Mouse (Mus musculus) megakaryocyte, embryonic 14.5 days (primary cell): Measurements from ENCODE around the gene Spem1. TPM values are rescaled to one million over a fixed set of nuclear protein-coding genes. Genes with fewer than 3 reads are reported as not detected.

ENCODE experiments used
- H3K27me3 ChIP-seq: replicated peaks from 2 replicates; pipeline ENCODE3; 2012; ENCODE audit warnings: inconsistent platforms
- H3K36me3 ChIP-seq: replicated peaks from 2 replicates; pipeline ENCODE3; 2012; ENCODE audit warnings: low read length, inconsistent platforms, mixed read lengths
- H3K4me1 ChIP-seq: 2 replicates; pipeline ENCODE4 v1.6.1; 2012; ENCODE audit warnings: inconsistent platforms
- H3K4me3 ChIP-seq: replicated peaks from 2 replicates; pipeline ENCODE3; 2012; ENCODE audit warnings: moderate library complexity, mild to moderate bottlenecking, inconsistent platforms
- H3K9me3 ChIP-seq: 2 replicates; pipeline ENCODE4 v1.6.1; 2012; ENCODE audit warnings: inconsistent platforms
- FLI1 ChIP-seq: IDR thresholded peaks from 2 replicates; pipeline ENCODE4 v1.6.1; 2012; ENCODE audit warnings: low read length, inconsistent platforms, mixed read lengths
- GATA1 ChIP-seq: IDR thresholded peaks from 3 replicates; pipeline ENCODE4 v1.6.1; 2012; ENCODE audit warnings: mixed read lengths, low read length, inconsistent platforms, borderline replicate concordance
- polyA plus RNA-seq: library from polyadenylated mRNA; stranded (reverse); fragments of >175 nt; gene quantifications from 2 replicates; pipeline ENCODE4 v1.2.3, GENCODE M21; 2012; ENCODE audit warnings: low replicate concordance; ENCODE audit not compliant: insufficient read depth

The Spem1 gene
- polyA plus RNA-seq, 1 experiment, result not detected

DNA sequence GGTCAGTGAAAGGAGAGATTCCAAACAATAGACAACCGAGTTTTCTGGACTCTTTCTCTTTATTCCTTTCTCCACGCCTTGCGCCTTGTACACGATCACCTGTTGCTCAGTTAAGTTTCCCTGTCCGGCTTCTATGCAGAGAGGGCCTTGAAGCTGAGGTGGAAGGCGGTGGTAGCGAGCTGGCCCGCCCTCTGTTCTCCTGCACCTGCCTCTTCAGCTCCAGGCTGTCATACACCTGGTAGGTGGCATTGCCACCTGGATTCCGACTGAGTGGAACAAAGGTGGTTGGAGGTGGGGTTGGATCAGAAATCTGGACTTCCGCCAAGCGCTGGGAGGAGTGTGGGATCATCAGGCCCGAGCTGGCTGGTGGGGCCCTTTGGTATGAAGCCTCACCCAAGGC lies 5.5 kb downstream of the Spem1 start:
- Histone ChIP-seq H3K27me3 (peaks cover 64% of the 10 kb centered on the region), H3K36me3 (no peaks in the 10 kb centered on the region), H3K4me1 (peaks cover 8% of the 10 kb centered on the region; the same call in 1 of the 2 replicates), H3K4me3 (no peak overlapping the region), H3K9me3 (peaks cover 20% of the 10 kb centered on the region)
- no peak for TF ChIP-seq FLI1
- no peak for TF ChIP-seq GATA1

DNA sequence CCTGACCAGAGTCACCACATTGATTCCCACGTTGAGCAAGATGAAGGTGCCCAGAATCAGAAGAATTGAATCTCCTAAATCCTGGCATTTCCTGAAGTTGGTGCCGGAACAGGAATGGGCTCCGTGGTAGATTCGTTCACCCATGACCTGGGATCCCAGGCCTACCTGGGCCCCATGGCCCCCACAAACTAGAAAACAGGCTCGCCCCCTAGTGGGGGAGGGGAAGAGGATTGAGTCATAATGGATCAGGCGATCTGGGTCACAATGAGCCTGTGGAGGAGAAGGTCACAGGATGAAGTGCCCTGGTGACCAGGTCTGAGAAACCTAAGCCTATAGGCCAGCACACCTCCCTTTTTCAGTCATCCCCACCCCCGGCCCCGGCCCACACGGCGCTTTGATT lies 6.8 kb downstream of the Spem1 start, which contains the start of gene Gm39566:
Gm39566 (minus strand) TSS at position 144 of the 400 bp plus-strand sequence.
- peaks cover 3% of the 10 kb centered on the region; the same call in 1 of the 2 replicates for H3K4me1 ChIP-seq
- peaks cover 69% of the 10 kb centered on the region for H3K27me3 ChIP-seq
- H3K9me3 ChIP-seq, result peaks cover 26% of the 10 kb centered on the region
- no peak within 1 kb of the TSS for H3K4me3 ChIP-seq
- H3K36me3 ChIP-seq, result no peaks in the 10 kb centered on the region
- TF ChIP-seq FLI1 (no peak), GATA1 (no peak)

DNA sequence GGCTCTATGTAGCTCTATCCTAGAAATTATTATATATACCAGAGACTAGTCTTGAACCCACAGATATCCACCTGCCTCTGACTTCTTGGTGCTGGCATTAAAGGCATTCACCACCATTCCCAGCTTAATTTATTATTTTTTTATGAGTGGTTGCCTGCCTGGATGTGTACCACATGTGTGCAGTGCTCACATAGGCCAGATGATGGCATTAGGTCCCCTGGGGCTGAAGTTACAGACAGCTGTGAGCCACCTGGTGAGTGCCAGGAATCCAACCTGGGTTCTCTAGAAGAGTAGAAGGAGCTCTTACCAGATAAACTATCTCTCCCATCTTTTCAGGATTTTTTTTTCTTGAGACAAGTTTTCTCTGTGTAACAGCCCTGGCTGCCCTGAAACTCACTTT lies 11.7 kb downstream of the Spem1 start:
- Histone ChIP-seq H3K4me1 (no peaks in the 10 kb centered on the region), H3K27me3 (peaks cover 68% of the 10 kb centered on the region), H3K4me3 (no peak overlapping the region), H3K36me3 (no peaks in the 10 kb centered on the region), H3K9me3 (peaks cover 7% of the 10 kb centered on the region)
- no peak for TF ChIP-seq GATA1
- no peak for TF ChIP-seq FLI1

DNA sequence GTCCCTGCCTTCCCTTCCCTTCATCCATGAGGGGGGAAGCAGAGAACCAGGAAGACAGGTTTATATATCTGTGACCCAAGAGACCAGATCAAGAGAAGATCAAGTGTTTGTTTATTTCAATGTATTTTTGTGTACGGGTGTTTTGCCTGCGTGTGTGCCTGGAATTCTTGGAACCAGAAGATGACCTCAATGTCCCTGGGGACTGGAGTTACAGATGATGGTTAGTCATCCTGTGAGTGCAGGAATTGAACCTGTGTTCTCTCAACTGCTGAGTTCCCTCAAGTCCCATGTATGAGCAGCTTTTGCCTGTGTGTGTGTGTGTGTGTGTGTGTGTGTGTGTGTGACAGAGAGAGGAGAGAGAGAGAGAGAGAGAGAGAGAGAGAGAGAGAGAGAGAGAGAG lies 14.3 kb downstream of the Spem1 start:
- peaks cover 7% of the 10 kb centered on the region for H3K9me3 ChIP-seq
- TF ChIP-seq FLI1 (no peak), GATA1 (no peak)
- H3K4me1 ChIP-seq, result peaks cover 21% of the 10 kb centered on the region
- H3K4me3 ChIP-seq, result no peak overlapping the region
- peaks cover 69% of the 10 kb centered on the region for H3K27me3 ChIP-seq
- no peaks in the 10 kb centered on the region for H3K36me3 ChIP-seq

DNA sequence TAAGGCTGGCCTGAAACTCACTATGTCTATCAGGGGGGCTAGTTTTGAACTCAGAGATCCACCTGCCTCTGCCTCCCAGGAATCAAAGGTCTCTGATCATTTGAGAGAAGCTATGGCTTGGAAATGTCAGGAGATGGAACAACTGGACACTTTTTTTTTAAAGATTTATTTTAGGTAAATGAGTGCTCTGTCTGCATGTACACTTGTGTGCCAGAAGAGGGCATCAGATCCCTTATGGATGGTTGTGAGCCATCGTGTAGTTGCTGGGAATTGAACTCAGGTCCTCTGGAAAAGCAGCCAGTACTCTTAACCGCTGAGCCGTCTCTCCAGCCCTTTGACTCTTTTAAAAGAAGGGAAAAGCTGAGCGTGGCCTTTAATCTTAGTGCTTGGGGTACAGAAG lies 15.6 kb downstream of the Spem1 start:
- no peaks in the 10 kb centered on the region for H3K36me3 ChIP-seq
- H3K4me3 ChIP-seq, result no peak overlapping the region
- H3K9me3 ChIP-seq, result peaks cover 7% of the 10 kb centered on the region
- no peak for TF ChIP-seq FLI1
- peaks cover 78% of the 10 kb centered on the region for H3K27me3 ChIP-seq
- peaks cover 34% of the 10 kb centered on the region for H3K4me1 ChIP-seq

DNA sequence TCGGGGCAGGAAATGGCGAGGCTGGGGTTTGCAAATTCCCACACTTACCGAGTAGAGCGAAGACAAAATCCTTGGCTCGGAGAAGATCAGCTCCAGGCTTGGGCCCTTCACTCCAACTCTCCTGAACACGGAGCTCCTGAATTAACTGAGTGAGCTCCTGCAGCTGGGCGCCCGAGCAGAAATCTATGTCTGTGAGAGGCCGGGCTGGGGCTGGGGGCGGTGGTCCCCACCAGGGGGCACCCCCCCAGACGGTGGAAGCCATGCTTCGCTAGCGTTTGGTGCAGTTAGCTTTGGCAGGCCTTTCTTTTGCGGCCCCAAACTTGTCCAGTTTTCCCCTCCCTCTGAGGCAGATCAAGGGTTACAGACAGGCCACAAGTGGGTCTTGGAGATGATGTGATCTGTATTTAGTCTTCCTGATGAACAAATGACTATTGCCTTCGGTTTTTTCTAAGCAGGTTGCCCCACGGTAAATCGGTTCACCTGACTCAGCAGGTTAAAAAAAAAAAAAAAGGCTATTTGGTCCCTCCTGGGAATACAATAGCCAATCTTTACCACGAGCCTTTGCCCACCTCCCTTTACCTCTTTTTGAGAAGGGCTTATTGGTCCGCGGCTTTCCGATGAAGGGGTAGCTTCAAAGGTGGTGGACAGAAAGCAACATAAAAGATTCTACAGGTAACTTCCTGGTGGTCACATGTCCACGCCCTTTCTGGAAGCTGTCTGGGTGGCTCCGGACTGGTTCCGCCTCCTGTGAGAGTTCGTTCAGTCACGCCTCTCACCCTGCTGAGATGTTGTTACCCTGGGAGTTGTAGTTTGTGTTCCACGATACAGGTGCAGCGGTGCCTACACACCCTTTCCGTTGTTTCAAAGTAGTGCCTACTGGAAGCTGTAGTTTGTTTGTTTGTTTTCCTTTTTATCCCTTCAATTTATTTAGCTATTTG lies 16.7 kb downstream of the Spem1 start, which contains the start of gene Tmem102:
Tmem102 (minus strand) TSS at position 653 of the 938 bp plus-strand sequence.
- Histone ChIP-seq H3K4me1 (peaks cover 45% of the 10 kb centered on the region), H3K4me3 (no peak within 1 kb of the TSS), H3K36me3 (no peaks in the 10 kb centered on the region), H3K9me3 (peaks cover 2% of the 10 kb centered on the region), H3K27me3 (peaks cover 78% of the 10 kb centered on the region)
- TF ChIP-seq FLI1 (no peak), GATA1 (no peak)

DNA sequence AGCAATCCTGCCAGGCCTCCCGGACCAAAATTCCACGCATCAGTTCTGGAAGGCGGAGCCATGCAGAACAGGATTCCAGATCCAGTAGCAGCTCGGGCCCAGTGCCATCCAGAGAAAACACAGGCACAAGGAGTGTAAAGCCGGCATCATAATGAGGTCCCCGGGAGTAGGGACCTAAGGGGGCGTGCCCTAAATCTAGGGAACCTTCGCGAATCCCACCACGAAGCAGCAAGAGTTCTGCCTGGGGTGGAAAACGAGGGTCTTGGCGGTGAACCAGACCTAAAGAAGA lies 17.4 kb downstream of the Spem1 start:
- Histone ChIP-seq H3K4me1 (peaks cover 51% of the 10 kb centered on the region), H3K9me3 (peaks cover 2% of the 10 kb centered on the region; the same call in 1 of the 2 replicates), H3K36me3 (no peaks in the 10 kb centered on the region), H3K4me3 (no peak overlapping the region), H3K27me3 (peaks cover 83% of the 10 kb centered on the region)
- TF ChIP-seq GATA1 (no peak), FLI1 (no peak)

DNA sequence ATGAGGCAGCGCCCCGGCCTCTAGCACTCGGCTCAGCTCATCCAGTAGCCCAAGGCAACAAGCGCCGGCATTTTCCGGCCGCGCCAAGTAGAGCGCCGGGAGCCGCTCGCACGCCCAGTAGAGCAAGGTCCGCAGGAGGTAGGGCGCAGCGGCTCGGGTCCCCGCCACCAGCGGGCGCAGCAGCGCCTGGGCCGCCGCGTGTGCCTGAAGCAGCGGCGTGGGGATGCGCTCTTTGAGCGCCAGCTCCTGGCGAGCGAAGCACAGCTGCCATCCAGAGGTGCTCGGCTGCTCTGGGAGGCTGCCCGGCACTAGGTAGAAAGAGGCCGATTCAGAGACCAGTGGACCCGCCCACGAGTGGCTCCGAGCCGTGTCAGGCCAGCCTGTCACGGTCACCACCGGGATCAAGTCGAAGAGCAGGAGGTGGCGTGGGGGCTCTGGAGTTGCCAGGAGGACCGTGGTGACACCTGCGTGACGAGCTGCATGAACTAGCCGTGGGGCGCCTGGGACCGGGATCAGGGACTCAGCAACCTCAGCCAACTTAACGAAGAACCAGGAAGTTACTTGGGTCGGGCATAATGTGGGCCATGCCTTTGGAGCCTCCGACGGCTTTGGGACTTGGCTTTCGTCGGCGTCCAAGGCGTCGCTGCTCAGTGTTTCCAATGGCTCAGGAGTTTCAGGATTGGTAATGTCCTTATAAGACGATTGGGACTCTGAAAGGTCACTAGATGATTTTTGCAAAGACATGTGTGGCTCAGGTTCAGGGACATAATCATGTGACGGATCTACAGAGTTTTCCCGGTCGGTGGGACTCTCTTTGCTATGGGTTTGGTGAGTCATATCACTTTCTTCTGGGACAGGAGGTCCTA lies 18.0 kb downstream of the Spem1 start:
- Histone ChIP-seq H3K27me3 (peaks cover 84% of the 10 kb centered on the region), H3K4me3 (peak overlapping the region; percentile 90), H3K36me3 (no peaks in the 10 kb centered on the region), H3K9me3 (peaks cover 2% of the 10 kb centered on the region; the same call in 1 of the 2 replicates), H3K4me1 (peaks cover 56% of the 10 kb centered on the region)
- TF ChIP-seq GATA1, result no peak
- TF ChIP-seq FLI1, result no peak

DNA sequence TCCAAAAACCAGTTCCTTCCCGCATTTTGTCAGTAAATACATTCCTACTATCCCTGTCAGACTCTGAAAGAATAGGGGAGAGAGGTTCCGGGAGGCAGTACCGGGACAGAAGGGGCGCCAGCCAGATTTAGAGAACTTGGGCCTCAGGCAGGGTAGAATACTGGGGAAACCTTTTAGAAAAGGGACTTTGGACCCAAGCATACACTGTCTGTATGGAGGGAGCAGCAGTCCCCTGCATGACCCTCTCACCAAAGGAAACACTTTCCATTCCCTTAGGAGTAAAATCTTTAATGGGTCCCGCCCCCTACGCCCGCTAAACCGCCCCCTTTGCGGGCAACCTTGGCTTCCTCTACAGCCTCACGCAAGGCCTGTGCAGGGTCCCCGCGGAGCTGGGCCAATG lies 18.7 kb downstream of the Spem1 start:
- peaks cover 57% of the 10 kb centered on the region for H3K4me1 ChIP-seq
- no peak for TF ChIP-seq GATA1
- no peak for TF ChIP-seq FLI1
- H3K9me3 ChIP-seq, result peaks cover 2% of the 10 kb centered on the region; the same call in 1 of the 2 replicates

DNA sequence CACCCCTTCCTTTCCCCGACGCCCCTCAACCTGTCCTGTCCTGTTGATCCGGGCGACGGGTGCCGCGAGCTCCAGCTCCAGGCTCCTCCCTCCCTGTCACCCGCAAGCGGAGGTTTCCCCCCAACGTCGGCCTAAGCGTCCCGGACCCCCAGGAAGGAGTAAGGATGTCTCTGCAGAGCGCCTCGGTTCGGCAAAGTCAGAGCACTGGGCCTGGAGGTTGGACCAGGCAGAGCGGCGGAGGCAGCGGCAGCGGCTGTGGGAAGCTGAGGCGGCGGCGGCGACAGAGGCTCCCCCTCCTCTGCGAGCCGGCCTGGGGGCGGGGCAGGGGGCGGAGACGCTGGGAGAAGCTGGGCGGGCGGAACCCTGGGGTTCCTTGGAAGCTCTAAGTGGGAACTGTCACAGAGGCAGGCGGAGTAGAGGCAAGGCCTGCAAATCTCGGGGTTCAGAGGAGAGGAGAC lies 19.3 kb downstream of the Spem1 start:
- Histone ChIP-seq H3K4me3 (peak overlapping the region; percentile 90), H3K36me3 (no peaks in the 10 kb centered on the region), H3K9me3 (peaks cover 2% of the 10 kb centered on the region; the same call in 1 of the 2 replicates), H3K4me1 (peaks cover 62% of the 10 kb centered on the region), H3K27me3 (peaks cover 91% of the 10 kb centered on the region)
- TF ChIP-seq FLI1, result no peak
- no peak for TF ChIP-seq GATA1

More for the DNA sequence above, 18.7 kb downstream of the Spem1 start:
- H3K36me3 ChIP-seq, result no peaks in the 10 kb centered on the region
- H3K27me3 ChIP-seq, result peaks cover 87% of the 10 kb centered on the region
- H3K4me3 ChIP-seq, result peak overlapping the region; percentile 90
